Mouse (Mus musculus): ENCODE data around the gene Triml1. TPM values are rescaled to one million over a fixed set of nuclear protein-coding genes. Genes with fewer than 3 reads are reported as not detected.

Triml1 gene
- polyA plus RNA-seq (2017; shearing (Covaris generic)): not detected

DNA sequence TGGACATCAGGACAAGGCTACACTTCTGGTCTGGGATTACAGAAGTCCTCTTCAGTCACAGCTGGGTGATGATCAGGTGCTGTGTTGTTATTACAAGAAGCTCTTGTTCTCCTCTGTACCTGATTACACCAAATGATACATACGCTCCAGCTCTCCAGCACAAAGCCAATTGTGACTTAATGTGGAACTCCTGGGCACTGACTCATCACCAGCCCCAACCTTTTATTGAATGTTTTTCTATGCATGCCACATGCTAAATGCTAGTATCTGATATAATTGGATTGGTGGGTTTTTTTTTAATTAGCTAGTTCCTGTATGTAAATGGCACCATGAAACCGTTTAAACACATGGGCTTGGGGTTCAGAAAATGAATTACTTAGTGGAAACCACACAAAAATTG, at the start of gene Triml1:
Gene Triml1 (minus strand): TSS at position 101 of the 400 bp plus-strand sequence.

DNA sequence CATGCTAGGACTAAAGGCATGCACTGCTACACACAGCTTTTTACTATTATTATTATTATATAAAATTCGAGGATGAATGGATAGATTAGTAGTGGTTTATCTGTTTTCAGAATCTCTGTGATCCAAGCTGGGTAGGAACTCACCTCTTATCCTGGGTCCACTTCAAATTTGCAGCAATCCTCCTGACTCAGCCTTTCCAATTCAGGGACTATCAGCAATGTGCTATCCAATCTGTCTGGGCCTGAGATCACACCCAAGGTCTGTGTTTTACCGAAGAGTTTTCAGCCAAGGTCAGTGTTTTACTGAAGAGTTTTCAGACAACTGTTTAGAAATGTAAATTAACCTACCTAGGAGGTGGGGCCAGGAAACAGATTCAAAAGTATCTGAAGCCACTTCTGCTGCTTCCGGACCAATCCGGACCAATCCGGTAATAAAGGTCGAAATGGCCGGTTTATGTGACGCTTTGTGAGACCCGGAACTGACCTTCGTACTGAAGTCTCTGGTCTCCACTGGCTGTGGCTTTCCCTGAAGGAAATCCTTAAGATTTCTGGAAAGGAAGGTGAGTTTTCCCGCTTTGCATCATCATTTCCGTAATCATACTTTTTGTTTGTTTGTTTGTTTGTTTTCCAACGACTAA, 38.9 kb upstream of the Triml1 start, which contains the start of gene Triml2:
Gene Triml2 (plus strand): TSS at position 488 of the 637 bp plus-strand sequence.

Other genes with a start within 250 kb of the Triml1 start
- gene Triml2, start 39.1 kb upstream of the Triml1 start, polyA plus RNA-seq (2017; shearing (Covaris generic)): not detected
- not detected for gene Zfp42, start 165.5 kb upstream of the Triml1 start, polyA plus RNA-seq (2017; shearing (Covaris generic))